Mouse (Mus musculus) brain, embryonic 14.5 days (tissue): ENCODE data around the gene Cdc42bpa.

Source experiments
- CTCF ChIP-seq: fragments of 200-500 bp; IDR thresholded peaks from 2 replicates; pipeline ENCODE4 v1.5.1; 2012; ENCODE audit warnings: inconsistent platforms, mild to moderate bottlenecking, moderate library complexity, borderline replicate concordance; ENCODE audit not compliant: insufficient read depth, insufficient read length; ENCODE audit errors: extremely low read depth
- POLR2A ChIP-seq: fragments of 200-500 bp; IDR thresholded peaks from 2 replicates; pipeline ENCODE4 v1.6.1; 2012; ENCODE audit warnings: mild to moderate bottlenecking, inconsistent platforms, borderline replicate concordance; ENCODE audit not compliant: poor library complexity, insufficient read depth, insufficient read length, severe bottlenecking; ENCODE audit errors: extremely low read depth

GRCm38 (mm10) chr1:179926240-179926639, 34.0 kb upstream of the Cdc42bpa start:
- TF ChIP-seq CTCF (no peak), POLR2A (no peak)
